8 mouse cellular contexts compared by ENCODE assay signal in genomic region chr11:40755109-40755627, GRCm38 (mm10). TPM values are rescaled to one million over a fixed set of nuclear protein-coding genes. Genes with fewer than 3 reads are reported as not detected.
DNase-seq lines count a peak whose midpoint lies in the region; ATAC-seq and TF ChIP-seq lines count a peak whose summit lies in the region.

Gene Ccng1 (minus strand): TSS chr11:40755311.

- H3K9me3 ChIP-seq in heart, embryonic 12.5 days (replicated peaks) = no peaks in the 10 kb centered on the region
- no peaks in the 10 kb centered on the region for H3K9me3 ChIP-seq in kidney, postnatal 0 days (replicated peaks; ENCODE audit: low read length)
- no peaks in the 10 kb centered on the region for H3K9me3 ChIP-seq in liver, embryonic 11.5 days (ENCODE audit: control insufficient read depth, low read length)
- H3K9me3 ChIP-seq in stomach, embryonic 15.5 days = no peaks in the 10 kb centered on the region

- peak; percentile 92 for DNase-seq in CD4-positive helper T cell, adult 2 months (ENCODE audit: low read depth, low spot score)
- peak; percentile 88 for DNase-seq in brain, embryonic 18.5 days (ENCODE audit: low read depth, low spot score)
- peak; percentile 99 for DNase-seq in kidney, postnatal 0 days (ENCODE audit: low spot score)
- DNase-seq in liver, embryonic 11.5 days (ENCODE audit: low spot score) = peak; percentile 83
- DNase-seq in naive thymus-derived CD4-positive, alpha-beta T cell, adult 2 months (ENCODE audit: low read depth) = peak; percentile 89

- H3K4me3 ChIP-seq in heart, embryonic 12.5 days = peak within 1 kb of the TSS; percentile 90
- H3K4me3 ChIP-seq in kidney, postnatal 0 days (replicated peaks; ENCODE audit: low read depth, low read length) = peak within 1 kb of the TSS; percentile 63
- peak within 1 kb of the TSS; percentile 86 for H3K4me3 ChIP-seq in liver, embryonic 11.5 days (ENCODE audit: low read depth, low read length)
- H3K4me3 ChIP-seq in stomach, embryonic 15.5 days (replicated peaks) = peak within 1 kb of the TSS; percentile 81

- H3K9ac ChIP-seq in heart, embryonic 12.5 days = peak within 1 kb of the TSS; percentile 94
- H3K9ac ChIP-seq in kidney, postnatal 0 days (ENCODE audit: low read depth, low read length) = peak within 1 kb of the TSS; percentile 67
- H3K9ac ChIP-seq in liver, embryonic 11.5 days (ENCODE audit: low read depth, low read length) = peak within 1 kb of the TSS; percentile 90
- H3K9ac ChIP-seq in stomach, embryonic 15.5 days = peak within 1 kb of the TSS; percentile 77

- H3K4me1 ChIP-seq in heart, embryonic 12.5 days (replicated peaks) = peaks cover 12% of the 10 kb centered on the region
- H3K4me1 ChIP-seq in kidney, postnatal 0 days (replicated peaks; ENCODE audit: insufficient read depth, low read length) = peaks cover 4% of the 10 kb centered on the region; the same call in 1 of the 2 replicates
- peaks cover 6% of the 10 kb centered on the region for H3K4me1 ChIP-seq in liver, embryonic 11.5 days (replicated peaks; ENCODE audit: control insufficient read depth, insufficient read depth, low read length)
- 0 out of 2 replicates have a peak, but pooled peaks cover 3% of the 10 kb centered on the region for H3K4me1 ChIP-seq in stomach, embryonic 15.5 days

- H3K27me3 ChIP-seq in heart, embryonic 12.5 days (replicated peaks) = no peaks in the 10 kb centered on the region
- H3K27me3 ChIP-seq in kidney, postnatal 0 days (ENCODE audit: insufficient read depth, low read length) = no peaks in the 10 kb centered on the region
- H3K27me3 ChIP-seq in liver, embryonic 11.5 days (replicated peaks; ENCODE audit: control insufficient read depth, insufficient read depth, low read length) = no peaks in the 10 kb centered on the region
- no peaks in the 10 kb centered on the region for H3K27me3 ChIP-seq in stomach, embryonic 15.5 days (replicated peaks)

- WGBS in heart, embryonic 12.5 days = under 1% methylated on average over 25 of the region's 25 CpGs
- under 1% methylated on average over 25 of the region's 25 CpGs for WGBS in kidney, postnatal 0 days
- WGBS in liver, embryonic 11.5 days = under 1% methylated on average over 25 of the region's 25 CpGs
- under 1% methylated on average over 25 of the region's 25 CpGs for WGBS in stomach, embryonic 15.5 days

- H3K4me2 ChIP-seq in heart, embryonic 12.5 days = peak within 1 kb of the TSS; percentile 77
- peak within 1 kb of the TSS; percentile 73 for H3K4me2 ChIP-seq in kidney, postnatal 0 days (ENCODE audit: low read length)
- H3K4me2 ChIP-seq in liver, embryonic 11.5 days = peak within 1 kb of the TSS; percentile 88
- peak within 1 kb of the TSS; percentile 64 for H3K4me2 ChIP-seq in stomach, embryonic 15.5 days

- peaks cover 8% of the 10 kb centered on the region for H3K36me3 ChIP-seq in heart, embryonic 12.5 days
- H3K36me3 ChIP-seq in kidney, postnatal 0 days (ENCODE audit: insufficient read depth, low read length) = 0 out of 2 replicates have a peak, but pooled peaks cover 5% of the 10 kb centered on the region
- H3K36me3 ChIP-seq in liver, embryonic 11.5 days (ENCODE audit: control insufficient read depth, insufficient read depth, low read length) = 0 out of 2 replicates have a peak, but pooled peaks cover 2% of the 10 kb centered on the region
- 0 out of 2 replicates have a peak, but pooled peaks cover 5% of the 10 kb centered on the region for H3K36me3 ChIP-seq in stomach, embryonic 15.5 days

- peak; percentile 98 for ATAC-seq in erythroid progenitor cell, adult 5-6 weeks (replicated peaks; ENCODE audit: low FRiP score, poor library complexity, severe bottlenecking)
- ATAC-seq in heart, embryonic 12.5 days (ENCODE audit: insufficient number of reproducible peaks, low FRiP score) = peak; percentile 100
- ATAC-seq in kidney, postnatal 0 days (replicated peaks; ENCODE audit: low FRiP score, low read depth) = peak; percentile 99
- peak; percentile 99 for ATAC-seq in liver, embryonic 11.5 days (replicated peaks; ENCODE audit: low FRiP score)
- ATAC-seq in stomach, embryonic 15.5 days (ENCODE audit: insufficient read depth, low FRiP score, low read depth) = peak; percentile 99

- TF ChIP-seq CTCF in kidney, postnatal 0 days (IDR thresholded peaks at IDR 0.05; ENCODE audit: low read depth) = no peak

- H3K27ac ChIP-seq in heart, embryonic 12.5 days (ENCODE audit: poor library complexity, severe bottlenecking) = peak within 1 kb of the TSS; percentile 91
- peak within 1 kb of the TSS; percentile 38; the same call in 1 of the 2 replicates for H3K27ac ChIP-seq in kidney, postnatal 0 days
- peak within 1 kb of the TSS; percentile 66 for H3K27ac ChIP-seq in liver, embryonic 11.5 days (ENCODE audit: low read depth, low read length)
- peak within 1 kb of the TSS; percentile 60 for H3K27ac ChIP-seq in stomach, embryonic 15.5 days

RNA-seq across cellular contexts. Expression of gene Ccng1, which starts in this region (rescaled TPM):
- 32.4 and 36.0 TPM in 2 replicates for total RNA-seq in erythroid progenitor cell, adult 5-6 weeks (2015; ENCODE audit: low replicate concordance)
- 14.5 and 16.3 TPM in 2 replicates for total RNA-seq in erythroid progenitor cell, adult 5-6 weeks (2017; ENCODE audit: low replicate concordance)
- polyA plus RNA-seq in heart, embryonic 12.5 days (2016; fragmentation: Nextera tagmentation; extraction: Ambion mirVana) = 148 and 154 TPM in 2 replicates
- polyA plus RNA-seq in kidney, postnatal 0 days (2015; fragmentation: Nextera tagmentation; extraction: Ambion mirVana) = 48.1 and 50.2 TPM in 2 replicates
- polyA plus RNA-seq in liver, embryonic 11.5 days (2014; fragmentation: Nextera tagmentation; extraction: Ambion mirVana) = 50.2 and 60.6 TPM in 2 replicates
- 49.4 and 57.8 TPM in 2 replicates for polyA plus RNA-seq in stomach, embryonic 15.5 days (2015; fragmentation: Nextera tagmentation; extraction: Ambion mirVana)

Comparison
In these comparisons a context has a peak if more than half of its experiments do, and no peak if none do; other contexts are left out.
1. Peak in every context shown above with its lines: DNase-seq, ATAC-seq, H3K4me3 ChIP-seq and H3K27ac ChIP-seq.
2. H3K27ac ChIP-seq: peak in every context shown above with its lines; median percentile 91 in heart, embryonic 12.5 days; 66 in liver, embryonic 11.5 days; 60 in stomach, embryonic 15.5 days; 38 in kidney, postnatal 0 days.